13 mouse cellular contexts compared by ENCODE assay signal in the genomic region with DNA sequence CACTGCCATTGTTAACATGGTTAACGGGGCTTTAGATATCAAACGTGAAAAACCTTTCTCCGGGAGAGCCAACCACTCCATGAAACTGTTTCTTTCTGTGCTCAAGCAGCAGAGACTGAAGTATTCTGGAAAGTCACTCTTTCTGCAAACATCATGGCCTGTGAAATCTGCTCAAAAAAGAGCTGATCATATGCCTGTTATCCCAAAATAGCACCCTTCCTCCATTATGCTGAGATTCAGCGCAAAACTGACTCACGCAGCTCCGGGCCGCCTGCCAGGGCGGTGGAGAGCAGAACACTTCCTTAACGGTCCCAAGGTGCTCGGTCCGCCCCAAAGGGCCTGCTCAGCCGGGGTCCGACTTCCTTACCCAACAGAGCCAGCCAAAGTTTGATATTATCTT.
DNase-seq lines count a peak whose midpoint lies in the region; ATAC-seq lines count a peak whose summit lies in the region.
"Had no signal": no experiment of that assay in that cellular context is flagged by ENCODE, and none has a peak within 500 bp of the region (broad histone marks: within the 10 kb centered on the region; RNA-seq: fewer than 3 reads in every experiment).

No protein-coding gene starts in this region.

- H3K27me3 ChIP-seq in heart, embryonic 10.5 days (ENCODE audit: insufficient read depth, poor library complexity, severe bottlenecking), result peaks cover 7% of the 10 kb centered on the region; the same call in 1 of the 2 replicates
- no peaks in the 10 kb centered on the region for H3K27me3 ChIP-seq in forebrain, embryonic 16.5 days (replicated peaks; ENCODE audit: control insufficient read depth, insufficient read depth, low read length)
- H3K27me3 ChIP-seq: forebrain, embryonic 15.5 days; midbrain, embryonic 12.5 days; neural tube, embryonic 15.5 days had no signal

- no peak overlapping the region for H3K4me2 ChIP-seq in forebrain, embryonic 16.5 days (ENCODE audit: low read length)
- H3K4me2 ChIP-seq: forebrain, embryonic 15.5 days; midbrain, embryonic 12.5 days; neural tube, embryonic 15.5 days had no signal

- no peak overlapping the region for H3K4me3 ChIP-seq in heart, embryonic 10.5 days
- H3K4me3 ChIP-seq in forebrain, embryonic 16.5 days (replicated peaks; ENCODE audit: low read length), result no peak overlapping the region
- H3K4me3 ChIP-seq: forebrain, embryonic 15.5 days; midbrain, embryonic 12.5 days; neural tube, embryonic 15.5 days had no signal

- H3K9me3 ChIP-seq in heart, embryonic 10.5 days, result no peaks in the 10 kb centered on the region
- no peaks in the 10 kb centered on the region for H3K9me3 ChIP-seq in forebrain, embryonic 16.5 days (ENCODE audit: control insufficient read depth, low read length)
- H3K9me3 ChIP-seq: forebrain, embryonic 15.5 days; midbrain, embryonic 12.5 days; neural tube, embryonic 15.5 days had no signal

- no peaks in the 10 kb centered on the region for H3K4me1 ChIP-seq in heart, embryonic 10.5 days
- H3K4me1 ChIP-seq in forebrain, embryonic 16.5 days (replicated peaks; ENCODE audit: control insufficient read depth, insufficient read depth, low read length), result no peaks in the 10 kb centered on the region

- no peak for ATAC-seq in forebrain, embryonic 16.5 days
- ATAC-seq: forebrain, embryonic 15.5 days had no signal

- DNase-seq in heart, adult 11 months, result peak; percentile 87
- DNase-seq in heart, embryonic 10.5 days (ENCODE audit: low spot score), result no peak
- peak; percentile 64 to 79 for DNase-seq in cerebellum, postnatal 25 days
- DNase-seq in layer of hippocampus, postnatal 14 days (ENCODE audit: low spot score in 2 of 2), result peak; percentile 46 to 55
- DNase-seq in right cerebral cortex, postnatal 14 days, result peak; percentile 79
- DNase-seq in neural tube, embryonic 10.5 days (ENCODE audit: extremely low spot score, low spot score), result no peak
- no peak for DNase-seq in thymus, postnatal 36 days
- DNase-seq: lung, adult 2 months; thymus, postnatal 25 days had no signal

- WGBS in heart, embryonic 10.5 days, result 77% methylated on average over 13 of the region's 13 CpGs
- WGBS in forebrain, embryonic 16.5 days, result 71% methylated on average over 13 of the region's 13 CpGs

- no peaks in the 10 kb centered on the region for H3K36me3 ChIP-seq in heart, embryonic 10.5 days
- no peaks in the 10 kb centered on the region for H3K36me3 ChIP-seq in forebrain, embryonic 16.5 days (ENCODE audit: control insufficient read depth, insufficient read depth)
- H3K36me3 ChIP-seq: forebrain, embryonic 15.5 days; midbrain, embryonic 12.5 days; neural tube, embryonic 15.5 days had no signal

- H3K27ac ChIP-seq in heart, embryonic 10.5 days, result no peak overlapping the region
- H3K27ac ChIP-seq in forebrain, embryonic 16.5 days (ENCODE audit: low read length), result no peak overlapping the region
- H3K27ac ChIP-seq: forebrain, embryonic 15.5 days; midbrain, embryonic 12.5 days; neural tube, embryonic 15.5 days had no signal

- no peak overlapping the region for H3K9ac ChIP-seq in forebrain, embryonic 16.5 days (replicated peaks; ENCODE audit: low read depth, low read length)
- H3K9ac ChIP-seq: forebrain, embryonic 15.5 days; midbrain, embryonic 12.5 days; neural tube, embryonic 15.5 days had no signal

Comparison
In these comparisons a context has a peak if more than half of its experiments do, and no peak if none do; other contexts are left out.
1. DNase-seq: peak in heart, adult 11 months (single experiment), cerebellum, postnatal 25 days (2 of 2), layer of hippocampus, postnatal 14 days (2 of 2) and right cerebral cortex, postnatal 14 days (single experiment); none in heart, embryonic 10.5 days (single experiment), neural tube, embryonic 10.5 days (single experiment) and thymus, postnatal 36 days (0 of 2).